Mouse (Mus musculus) CH12.LX (cell line): ENCODE results near the gene Tctn3. TPM values are rescaled to one million over a fixed set of nuclear protein-coding genes. Genes with fewer than 3 reads are reported as not detected.

Experiments used
- DNase-seq: peaks from one replicate; pipeline ENCODE4 v3.0.0-alpha.2; 2013; ENCODE audit errors: extremely low read depth
- H3K27ac ChIP-seq: 2 replicates; pipeline ENCODE4 v1.5.1; 2012; ENCODE audit warnings: low read depth, mild to moderate bottlenecking, control low read depth, moderate library complexity; ENCODE audit not compliant: insufficient read depth
- H3K27me3 ChIP-seq: replicated peaks from 2 replicates; pipeline ENCODE3; 2012; ENCODE audit warnings: inconsistent platforms
- H3K36me3 ChIP-seq, 2 experiments: replicated peaks in 1 of 2; 2 replicates each; pipeline versions ENCODE3 to v1.6.1; 2012; ENCODE audit warnings: inconsistent platforms in 1 of 2, low read length in 1 of 2, mild to moderate bottlenecking in 1 of 2, mixed read lengths in 1 of 2, moderate library complexity in 1 of 2; ENCODE audit not compliant: control insufficient read depth in 1 of 2, insufficient read depth in 1 of 2
- H3K4me1 ChIP-seq, 2 experiments: 2 replicates each; pipeline ENCODE4 v1.6.1; 2012; ENCODE audit warnings: inconsistent platforms in 1 of 2, moderate library complexity in 1 of 2; ENCODE audit not compliant: insufficient read depth in 2 of 2, control insufficient read depth in 1 of 2
- H3K4me2 ChIP-seq: 2 replicates; pipeline ENCODE4 v1.6.1; 2012; ENCODE audit warnings: low read depth, mild to moderate bottlenecking, control low read depth; ENCODE audit not compliant: poor library complexity, insufficient read depth, severe bottlenecking
- H3K4me3 ChIP-seq, 3 experiments: fragments of 150-350 bp in 1 of 3; sonication (generic) in 1 of 3; replicated peaks in 1 of 3; 2 replicates each; pipeline versions ENCODE3 to v1.5.1; 2011 to 2012; ENCODE audit warnings: low read depth in 2 of 3, low read length in 2 of 3, mild to moderate bottlenecking in 2 of 3, moderate library complexity in 2 of 3, control low read depth in 1 of 3, improper control_type of control experiment in 1 of 3, inconsistent platforms in 1 of 3, mixed read lengths in 1 of 3; ENCODE audit not compliant: poor library complexity in 1 of 3
- H3K79me2 ChIP-seq: replicated peaks from 2 replicates; pipeline ENCODE4 v1.6.1; 2012; ENCODE audit warnings: mild to moderate bottlenecking, moderate library complexity; ENCODE audit not compliant: control insufficient read depth, poor library complexity, insufficient read depth, severe bottlenecking; ENCODE audit errors: extremely low read depth
- H3K9ac ChIP-seq: 2 replicates; pipeline ENCODE4 v1.6.1; 2012; ENCODE audit warnings: low read depth, mild to moderate bottlenecking, control low read depth, moderate library complexity; ENCODE audit not compliant: insufficient read depth
- H3K9me3 ChIP-seq: replicated peaks from 2 replicates; pipeline ENCODE3; 2012; ENCODE audit warnings: low read length, inconsistent platforms, mixed read lengths
- BHLHE40 ChIP-seq: IDR thresholded peaks from 2 replicates; pipeline ENCODE4 v1.6.1; 2011; ENCODE audit warnings: mild to moderate bottlenecking, low read depth, low read length, improper control_type of control experiment
- CHD1 ChIP-seq: IDR thresholded peaks from 2 replicates; pipeline ENCODE4 v1.6.1; 2012; ENCODE audit warnings: low read depth, low read length, improper control_type of control experiment, inconsistent platforms
- CHD2 ChIP-seq: IDR thresholded peaks from 2 replicates; pipeline ENCODE4 v1.6.1; 2011; ENCODE audit warnings: low read length, improper control_type of control experiment
- CTCF ChIP-seq, 2 experiments: IDR thresholded peaks in 1 of 2; conservative IDR thresholded peaks in 1 of 2; 2 replicates each; pipeline ENCODE4 v1.5.1; 2011 to 2012; ENCODE audit warnings: low read depth in 2 of 2, low read length in 2 of 2, improper control_type of control experiment in 1 of 2, inconsistent platforms in 1 of 2, mild to moderate bottlenecking in 1 of 2, moderate library complexity in 1 of 2
- ETS1 ChIP-seq: conservative IDR thresholded peaks from 2 replicates; pipeline ENCODE4 v1.6.1; 2012; ENCODE audit warnings: low read depth, mild to moderate bottlenecking, inconsistent platforms, low read length, improper control_type of control experiment, moderate library complexity
- HCFC1 ChIP-seq: IDR thresholded peaks from 2 replicates; pipeline ENCODE4 v1.6.1; 2012; ENCODE audit warnings: low read depth, mild to moderate bottlenecking, inconsistent platforms, low read length, improper control_type of control experiment
- IRF4 ChIP-seq: IDR thresholded peaks from 2 replicates; pipeline ENCODE4 v1.6.1; 2014; ENCODE audit warnings: low read depth, mild to moderate bottlenecking, inconsistent platforms, low read length, improper control_type of control experiment
- JUN ChIP-seq: IDR thresholded peaks from 2 replicates; pipeline ENCODE4 v1.6.1; 2011; ENCODE audit warnings: low read depth, mild to moderate bottlenecking, low read length, improper control_type of control experiment, moderate library complexity; ENCODE audit not compliant: insufficient read depth
- MAFK ChIP-seq: IDR thresholded peaks from 2 replicates; pipeline ENCODE4 v1.6.1; 2011; ENCODE audit warnings: low read length, improper control_type of control experiment; ENCODE audit not compliant: insufficient replicate concordance
- MAX ChIP-seq: IDR thresholded peaks from 2 replicates; pipeline ENCODE4 v1.6.1; 2011; ENCODE audit warnings: low read length, improper control_type of control experiment
- MEF2A ChIP-seq: IDR thresholded peaks from 2 replicates; pipeline ENCODE4 v1.6.1; 2014; ENCODE audit warnings: low read depth, mild to moderate bottlenecking, inconsistent platforms, low read length, improper control_type of control experiment, borderline replicate concordance
- MXI1 ChIP-seq: IDR thresholded peaks from 2 replicates; pipeline ENCODE4 v1.6.1; 2011; ENCODE audit warnings: mild to moderate bottlenecking, low read depth, low read length, improper control_type of control experiment
- MYC ChIP-seq: IDR thresholded peaks from 2 replicates; pipeline ENCODE4 v1.6.1; 2011; ENCODE audit warnings: low read depth, mild to moderate bottlenecking, improper control_type of control experiment, low read length
- PAX5 ChIP-seq: IDR thresholded peaks from 2 replicates; pipeline ENCODE4 v1.6.1; 2012; ENCODE audit warnings: low read length, inconsistent platforms, mixed read lengths
- POLR2AphosphoS2 ChIP-seq: IDR thresholded peaks from 2 replicates; pipeline ENCODE4 v1.6.1; 2011; ENCODE audit warnings: low read depth, low read length, improper control_type of control experiment
- RAD21 ChIP-seq: IDR thresholded peaks from 2 replicates; pipeline ENCODE4 v1.6.1; 2011; ENCODE audit warnings: low read depth, mild to moderate bottlenecking, low read length, improper control_type of control experiment, moderate library complexity
- SIN3A ChIP-seq: IDR thresholded peaks from 2 replicates; pipeline ENCODE4 v1.6.1; 2012; ENCODE audit warnings: low read length, improper control_type of control experiment, inconsistent platforms
- SMC3 ChIP-seq: IDR thresholded peaks from 2 replicates; pipeline ENCODE4 v1.6.1; 2011; ENCODE audit warnings: low read depth, low read length, improper control_type of control experiment
- TBP ChIP-seq: conservative IDR thresholded peaks from 2 replicates; pipeline ENCODE4 v1.6.1; 2011; ENCODE audit warnings: low read depth, low read length, improper control_type of control experiment
- TCF12 ChIP-seq: IDR thresholded peaks from 2 replicates; pipeline ENCODE4 v1.6.1; 2014; ENCODE audit warnings: low read depth, mild to moderate bottlenecking, inconsistent platforms, low read length, improper control_type of control experiment
- UBTF ChIP-seq: IDR thresholded peaks from 2 replicates; pipeline ENCODE4 v1.6.1; 2012; ENCODE audit warnings: low read depth, mild to moderate bottlenecking, inconsistent platforms, low read length, improper control_type of control experiment, moderate library complexity
- USF1 ChIP-seq: IDR thresholded peaks from 2 replicates; pipeline ENCODE4 v1.6.1; 2014; ENCODE audit warnings: low read depth, mild to moderate bottlenecking, inconsistent platforms, low read length, improper control_type of control experiment
- USF2 ChIP-seq: conservative IDR thresholded peaks from 2 replicates; pipeline ENCODE4 v1.6.1; 2011; ENCODE audit warnings: low read depth, low read length, improper control_type of control experiment
- ZC3H11A ChIP-seq: IDR thresholded peaks from 2 replicates; pipeline ENCODE4 v1.6.1; 2012; ENCODE audit warnings: low read depth, mild to moderate bottlenecking, inconsistent platforms, low read length, improper control_type of control experiment
- ZKSCAN1 ChIP-seq: IDR thresholded peaks from 2 replicates; pipeline ENCODE4 v1.6.1; 2012; ENCODE audit warnings: low read depth, inconsistent platforms, low read length, improper control_type of control experiment, borderline replicate concordance
- ZMIZ1 ChIP-seq: IDR thresholded peaks from 2 replicates; pipeline ENCODE4 v1.6.1; 2012; ENCODE audit warnings: low read depth, mild to moderate bottlenecking, inconsistent platforms, low read length, improper control_type of control experiment
- ZNF384 ChIP-seq: IDR thresholded peaks from 2 replicates; pipeline ENCODE4 v1.6.1; 2012; ENCODE audit warnings: low read depth, low read length, improper control_type of control experiment, inconsistent platforms
- dilution Hi-C: fragments of 300-500 bp; cut with MboI; formaldehyde crosslinking; loops from 2 replicates; pipeline ENCODE4 v1.14.3; 2020; ENCODE audit warnings: low sequenced_read_pairs; ENCODE audit not compliant: extremely low pct_unique_long_range_greater_than_20kb, extremely low pct_ligation_motif_present
- in situ Hi-C: fragments of 300-500 bp; cut with MboI; formaldehyde crosslinking; loops from 3 replicates; pipeline ENCODE4 v1.14.3; 2019; ENCODE audit warnings: low sequenced_read_pairs, low pct_ligation_motif_present, low pct_unique_long_range_greater_than_20kb, mixed read lengths
- polyA plus RNA-seq: library from polyadenylated mRNA; unstranded; fragments of >175 nt; gene quantifications from 2 replicates; pipeline ENCODE4 v1.2.1, GENCODE M21; 2012; ENCODE audit warnings: low read depth; ENCODE audit not compliant: insufficient read length
- total RNA-seq, 2 experiments: library from RNA; depleted of rRNA; stranded (reverse); fragments of 300-350 nt in 1 of 2; fragments of >200 nt in 1 of 2; gene quantifications; 2 replicates each; pipeline ENCODE4 v1.2.3; 2012 to 2014

Tctn3 gene
- total and polyA plus RNA-seq, 3 experiments = 6.4 to 10.6 (median 9.9) TPM

DNA sequence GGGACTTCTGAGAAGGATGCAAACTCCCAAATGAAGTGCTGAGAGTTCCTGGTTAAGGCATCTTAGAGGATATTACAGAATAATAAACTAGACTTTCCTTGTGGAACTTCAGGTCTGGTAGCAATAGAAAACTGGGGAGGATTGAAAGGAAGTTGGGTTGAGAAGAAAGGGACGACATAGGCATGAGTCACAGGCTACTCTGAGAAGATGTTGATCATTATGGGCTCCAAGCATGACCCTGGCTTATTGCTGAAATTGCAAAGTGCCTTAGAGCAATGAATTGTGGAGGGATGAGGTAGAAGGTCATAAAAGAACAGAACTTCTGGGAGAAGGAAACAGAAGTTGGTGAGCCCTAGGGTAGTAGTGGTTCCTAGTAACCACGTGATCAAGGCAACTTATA lies 28.8 kb upstream of the Tctn3 start:
- H3K4me2 ChIP-seq = no peak overlapping the region
- TF ChIP-seq TCF12 = no peak
- TF ChIP-seq USF1 = no peak
- TF ChIP-seq MEF2A = no peak
- TF ChIP-seq JUN = no peak
- no peak for TF ChIP-seq CTCF (conservative IDR thresholded peaks at IDR 0.05 in 1 of 2, IDR thresholded peaks at IDR 0.05 in 1 of 2; ENCODE audit: low read depth in 2 of 2, low read length in 2 of 2)
- TF ChIP-seq UBTF = no peak
- no peak for TF ChIP-seq IRF4
- TF ChIP-seq HCFC1 = no peak
- TF ChIP-seq USF2 = no peak
- TF ChIP-seq MXI1 = no peak
- no peak for TF ChIP-seq RAD21
- TF ChIP-seq TBP = no peak
- TF ChIP-seq PAX5 = no peak
- TF ChIP-seq BHLHE40 = no peak
- no peak for TF ChIP-seq ZKSCAN1
- TF ChIP-seq CHD2 = no peak
- TF ChIP-seq CHD1 = no peak
- no peaks in the 10 kb centered on the region for H3K36me3 ChIP-seq
- no peaks in the 10 kb centered on the region for H3K9me3 ChIP-seq
- in situ Hi-C loops = no loop called here
- DNase-seq = no peak
- no peak overlapping the region for H3K9ac ChIP-seq
- H3K27me3 ChIP-seq = no peaks in the 10 kb centered on the region
- H3K79me2 ChIP-seq = no peaks in the 10 kb centered on the region
- H3K4me3 ChIP-seq = no peak overlapping the region
- H3K27ac ChIP-seq = no peak overlapping the region
- peaks cover 17 to 32% of the 10 kb centered on the region in 2 experiments for H3K4me1 ChIP-seq
- dilution Hi-C loops = no loop called here

GRCm38 (mm10) chr19:40639729-40640304 lies 27.8 kb upstream of the Tctn3 start:
- no peak for DNase-seq
- TF ChIP-seq ETS1 = no peak; the same call in 1 of the 2 replicates
- TF ChIP-seq SIN3A = no peak
- no peak for TF ChIP-seq MAX
- no peak for TF ChIP-seq ZC3H11A
- TF ChIP-seq MAFK = no peak
- no peak for TF ChIP-seq SMC3
- TF ChIP-seq ZNF384 = peak; percentile 65
- TF ChIP-seq ZMIZ1 = no peak
- TF ChIP-seq USF1 = no peak
- no peak for TF ChIP-seq ZKSCAN1
- 0 out of 2 replicates have a peak, but pooled peaks have one; percentile 0 for TF ChIP-seq TCF12
- TF ChIP-seq BHLHE40 = no peak
- TF ChIP-seq MYC = no peak
- TF ChIP-seq IRF4 = peak; percentile 43; the same call in 1 of the 2 replicates
- peak; percentile 33; the same call in 1 of the 2 replicates for TF ChIP-seq HCFC1
- no peak for TF ChIP-seq POLR2AphosphoS2
- no peak for TF ChIP-seq MEF2A
- no peak for TF ChIP-seq PAX5
- TF ChIP-seq, all 38 proteins: peak for 4
- H3K36me3 ChIP-seq = no peaks in the 10 kb centered on the region
- no peaks in the 10 kb centered on the region for H3K9me3 ChIP-seq
- in situ Hi-C loops (no loop called here), dilution Hi-C loops (no loop called here)
- no peaks in the 10 kb centered on the region for H3K79me2 ChIP-seq
- H3K27me3 ChIP-seq = no peaks in the 10 kb centered on the region
- no peak overlapping the region for H3K27ac ChIP-seq
- H3K9ac ChIP-seq = no peak overlapping the region
- peaks cover 17 to 32% of the 10 kb centered on the region in 2 experiments for H3K4me1 ChIP-seq
- H3K4me2 ChIP-seq = peak overlapping the region; percentile 15; the same call in 1 of the 2 replicates
- no peak overlapping the region for H3K4me3 ChIP-seq
